Mouse (Mus musculus) bone marrow macrophage, adult 2 months (primary cell): ENCODE results near the gene Trp73.

Experiments used
- CTCF ChIP-seq: IDR thresholded peaks from 2 replicates; pipeline ENCODE4 v1.5.1; 2012; ENCODE audit warnings: low read depth, mild to moderate bottlenecking, low read length, moderate library complexity
- POLR2A ChIP-seq: IDR thresholded peaks from 2 replicates; pipeline ENCODE4 v1.6.1; 2012; ENCODE audit warnings: mild to moderate bottlenecking, low read depth, low read length, borderline replicate concordance

DNA sequence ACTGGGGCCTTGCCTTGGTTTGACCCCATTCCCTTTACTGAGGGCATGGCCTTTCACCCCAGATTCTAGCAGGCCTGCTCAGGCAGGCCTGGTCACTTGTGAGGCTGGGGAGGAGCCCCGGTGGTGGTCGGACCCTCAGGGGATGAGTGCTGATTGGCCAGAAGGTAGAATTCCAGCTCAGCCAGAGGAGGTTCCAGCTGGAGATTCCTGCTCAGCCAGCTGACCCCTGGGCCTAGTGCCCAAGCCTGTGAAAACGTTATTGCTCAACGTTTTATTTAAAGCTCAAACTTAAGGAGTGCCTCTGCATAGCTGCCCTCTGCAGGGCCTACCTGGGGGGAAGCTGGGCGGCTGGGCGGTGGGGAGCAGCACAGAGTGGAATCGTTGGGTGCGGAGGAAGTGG lies 37.2 kb upstream of the Trp73 start:
- TF ChIP-seq POLR2A (no peak), CTCF (no peak)
